Mouse (Mus musculus) midbrain, embryonic 12.5 days (tissue): ENCODE measurements at regions not wholly inside any gene's neighbourhood (a gene's known extent, or its start where the extent isn't known, plus 50 kb on each side); places are given as distances from the start of the nearest gene placed in this dataset.
"Not testable (repeated sequence)": the region's sequence is repeated elsewhere in the genome, so short reads cannot be mapped to it uniquely, and the experiment has no call there.

ENCODE experiments used
- ATAC-seq: fragments of 200-750 bp; cut with Nextera tagmentation; 2 replicates; pipeline ENCODE4 v1.8.0; 2017; ENCODE audit warnings: low read depth, moderate TSS enrichment, moderate library complexity; ENCODE audit not compliant: low FRiP score
- H3K27ac ChIP-seq: fragments of 300-500 bp; sonication (generic); replicated peaks from 2 replicates; pipeline ENCODE4 v1.5.1; 2016; ENCODE audit warnings: mild to moderate bottlenecking
- H3K27me3 ChIP-seq: fragments of 300-500 bp; sonication (generic); 2 replicates; pipeline ENCODE4 v1.6.1; 2016; ENCODE audit warnings: mild to moderate bottlenecking
- H3K36me3 ChIP-seq: fragments of 300-500 bp; sonication (generic); 2 replicates; pipeline ENCODE4 v1.6.1; 2016
- H3K4me1 ChIP-seq: fragments of 300-500 bp; sonication (generic); 2 replicates; pipeline ENCODE4 v1.6.1; 2016
- H3K4me2 ChIP-seq: fragments of 300-500 bp; sonication (generic); replicated peaks from 2 replicates; pipeline ENCODE4 v1.6.1; 2016; ENCODE audit warnings: mild to moderate bottlenecking, moderate library complexity
- H3K4me3 ChIP-seq: fragments of 300-500 bp; sonication (generic); 2 replicates; pipeline ENCODE4 v1.5.1; 2016; ENCODE audit warnings: mild to moderate bottlenecking
- H3K9ac ChIP-seq: fragments of 300-500 bp; sonication (generic); replicated peaks from 2 replicates; pipeline ENCODE4 v1.6.1; 2016; ENCODE audit warnings: mild to moderate bottlenecking, moderate library complexity
- H3K9me3 ChIP-seq: fragments of 300-500 bp; sonication (generic); 2 replicates; pipeline ENCODE4 v1.6.1; 2016; ENCODE audit warnings: mild to moderate bottlenecking
- WGBS: fragments of 180-500 bp; shearing (Covaris S2); methylation state at CpG from one replicate; pipeline ENCODE4 v1.1.7; 2016; 5-methylcytosine and 5-hydroxymethylcytosine counted together

GRCm38 (mm10) chr12:77526581-77526980, 288.7 kb downstream of the Fut8 start:
- H3K4me3 ChIP-seq, H3K9ac ChIP-seq, H3K36me3 ChIP-seq, H3K4me2 ChIP-seq, ATAC-seq, H3K27ac ChIP-seq, H3K27me3 ChIP-seq, H3K9me3 ChIP-seq, H3K4me1 ChIP-seq: not testable (repeated sequence)
- 94% methylated on average over 14 of the region's 14 CpGs for WGBS

GRCm38 (mm10) chr12:77527499-77527898, 289.6 kb downstream of the Fut8 start:
- no peaks in the 10 kb centered on the region for H3K27me3 ChIP-seq
- H3K9me3 ChIP-seq = no peaks in the 10 kb centered on the region
- H3K27ac ChIP-seq = no peak overlapping the region
- H3K36me3 ChIP-seq = no peaks in the 10 kb centered on the region
- ATAC-seq = no peak
- 64% methylated on average over 1 of the region's 1 CpGs for WGBS
- H3K9ac ChIP-seq = no peak overlapping the region
- no peak overlapping the region for H3K4me2 ChIP-seq
- H3K4me3 ChIP-seq = no peak overlapping the region
- H3K4me1 ChIP-seq = no peaks in the 10 kb centered on the region

GRCm38 (mm10) chr12:77527953-77528865, 290.3 kb downstream of the Fut8 start:
- 66% methylated on average over 9 of the region's 9 CpGs for WGBS
- ATAC-seq = no peak
- no peak overlapping the region for H3K9ac ChIP-seq
- H3K9me3 ChIP-seq = no peaks in the 10 kb centered on the region
- peaks cover 2% of the 10 kb centered on the region; the same call in 1 of the 2 replicates for H3K27me3 ChIP-seq
- H3K36me3 ChIP-seq = no peaks in the 10 kb centered on the region
- H3K4me1 ChIP-seq = no peaks in the 10 kb centered on the region
- no peak overlapping the region for H3K27ac ChIP-seq
- H3K4me3 ChIP-seq = no peak overlapping the region
- no peak overlapping the region for H3K4me2 ChIP-seq

- Histone ChIP-seq H3K27ac (no peak overlapping the region), H3K4me3 (no peak overlapping the region), H3K36me3 (no peaks in the 10 kb centered on the region), H3K27me3 (peaks cover 7% of the 10 kb centered on the region; the same call in 1 of the 2 replicates), H3K9ac (no peak overlapping the region), H3K4me2 (no peak overlapping the region), H3K4me1 (no peaks in the 10 kb centered on the region), H3K9me3 (no peaks in the 10 kb centered on the region)
- no peak for ATAC-seq
- 65% methylated on average over 8 of the region's 8 CpGs for WGBS
Observed at GRCm38 (mm10) chr12:77528868-77529271, 290.9 kb downstream of the Fut8 start.

GRCm38 (mm10) chr12:77529414-77529813, 291.5 kb downstream of the Fut8 start:
- no peaks in the 10 kb centered on the region for H3K4me1 ChIP-seq
- H3K4me3 ChIP-seq = no peak overlapping the region
- WGBS = 93% methylated on average over 4 of the region's 4 CpGs
- peaks cover 7% of the 10 kb centered on the region; the same call in 1 of the 2 replicates for H3K27me3 ChIP-seq
- no peak overlapping the region for H3K4me2 ChIP-seq
- no peak overlapping the region for H3K27ac ChIP-seq
- H3K36me3 ChIP-seq = no peaks in the 10 kb centered on the region
- no peak overlapping the region for H3K9ac ChIP-seq
- ATAC-seq = no peak
- H3K9me3 ChIP-seq = no peaks in the 10 kb centered on the region

GRCm38 (mm10) chr12:77529955-77530354, 292.0 kb downstream of the Fut8 start:
- H3K4me1 ChIP-seq = no peaks in the 10 kb centered on the region
- no peak for ATAC-seq
- no peak overlapping the region for H3K4me3 ChIP-seq
- no peaks in the 10 kb centered on the region for H3K9me3 ChIP-seq
- H3K27ac ChIP-seq = no peak overlapping the region
- 84% methylated on average over 3 of the region's 3 CpGs for WGBS
- no peak overlapping the region for H3K4me2 ChIP-seq
- no peak overlapping the region for H3K9ac ChIP-seq
- H3K36me3 ChIP-seq = no peaks in the 10 kb centered on the region
- H3K27me3 ChIP-seq = peaks cover 7% of the 10 kb centered on the region; the same call in 1 of the 2 replicates

GRCm38 (mm10) chr12:77531294-77531693, 293.4 kb downstream of the Fut8 start:
- Histone ChIP-seq H3K9me3 (no peaks in the 10 kb centered on the region), H3K36me3 (no peaks in the 10 kb centered on the region), H3K4me2 (no peak overlapping the region), H3K4me3 (no peak overlapping the region), H3K27me3 (peaks cover 7% of the 10 kb centered on the region; the same call in 1 of the 2 replicates), H3K27ac (no peak overlapping the region), H3K4me1 (no peaks in the 10 kb centered on the region), H3K9ac (no peak overlapping the region)
- no peak for ATAC-seq
- WGBS = 83% methylated on average over 5 of the region's 5 CpGs

GRCm38 (mm10) chr12:77532547-77532946, 294.6 kb downstream of the Fut8 start:
- ATAC-seq = no peak
- H3K27ac ChIP-seq = no peak overlapping the region
- 85% methylated on average over 8 of the region's 8 CpGs for WGBS

GRCm38 (mm10) chr12:77533606-77534005, 295.7 kb downstream of the Fut8 start:
- no peak for ATAC-seq
- no peaks in the 10 kb centered on the region for H3K4me1 ChIP-seq
- H3K9ac ChIP-seq = no peak overlapping the region
- no peak overlapping the region for H3K27ac ChIP-seq
- no peaks in the 10 kb centered on the region for H3K9me3 ChIP-seq
- peaks cover 7% of the 10 kb centered on the region; the same call in 1 of the 2 replicates for H3K27me3 ChIP-seq
- no peak overlapping the region for H3K4me2 ChIP-seq
- no peak overlapping the region for H3K4me3 ChIP-seq
- H3K36me3 ChIP-seq = no peaks in the 10 kb centered on the region
- 78% methylated on average over 2 of the region's 2 CpGs for WGBS

More at GRCm38 (mm10) chr12:77532547-77532946, 294.6 kb downstream of the Fut8 start:
- H3K4me1 ChIP-seq = no peaks in the 10 kb centered on the region
- H3K36me3 ChIP-seq = no peaks in the 10 kb centered on the region
- H3K4me3 ChIP-seq = no peak overlapping the region
- H3K9me3 ChIP-seq = no peaks in the 10 kb centered on the region
- peaks cover 7% of the 10 kb centered on the region; the same call in 1 of the 2 replicates for H3K27me3 ChIP-seq
- H3K4me2 ChIP-seq = no peak overlapping the region
- H3K9ac ChIP-seq = no peak overlapping the region

- Histone ChIP-seq H3K27me3 (peaks cover 7% of the 10 kb centered on the region; the same call in 1 of the 2 replicates), H3K4me2 (no peak overlapping the region), H3K27ac (no peak overlapping the region), H3K9me3 (no peaks in the 10 kb centered on the region), H3K4me1 (no peaks in the 10 kb centered on the region), H3K9ac (no peak overlapping the region), H3K36me3 (no peaks in the 10 kb centered on the region), H3K4me3 (no peak overlapping the region)
- WGBS = 77% methylated on average over 3 of the region's 3 CpGs
- no peak for ATAC-seq
Observed at GRCm38 (mm10) chr12:77534079-77534478, 296.2 kb downstream of the Fut8 start.

GRCm38 (mm10) chr12:77535147-77535546, 297.2 kb downstream of the Fut8 start:
- WGBS = 71% methylated on average over 3 of the region's 3 CpGs
- no peaks in the 10 kb centered on the region for H3K9me3 ChIP-seq
- peaks cover 7% of the 10 kb centered on the region; the same call in 1 of the 2 replicates for H3K27me3 ChIP-seq
- H3K36me3 ChIP-seq = no peaks in the 10 kb centered on the region
- ATAC-seq = no peak
- no peaks in the 10 kb centered on the region for H3K4me1 ChIP-seq
- H3K9ac ChIP-seq = no peak overlapping the region
- H3K4me3 ChIP-seq = no peak overlapping the region
- no peak overlapping the region for H3K4me2 ChIP-seq
- H3K27ac ChIP-seq = no peak overlapping the region

GRCm38 (mm10) chr12:77537139-77537848, 299.4 kb downstream of the Fut8 start:
- Histone ChIP-seq H3K9me3 (no peaks in the 10 kb centered on the region), H3K4me2 (no peak overlapping the region), H3K4me1 (no peaks in the 10 kb centered on the region), H3K27ac (no peak overlapping the region), H3K27me3 (peaks cover 7% of the 10 kb centered on the region; the same call in 1 of the 2 replicates), H3K4me3 (no peak overlapping the region), H3K36me3 (no peaks in the 10 kb centered on the region), H3K9ac (no peak overlapping the region)
- no peak for ATAC-seq
- WGBS = 79% methylated on average over 8 of the region's 8 CpGs
